Mouse (Mus musculus): ENCODE data around the gene Zfp30. TPM values are rescaled to one million over a fixed set of nuclear protein-coding genes. Genes with fewer than 3 reads are reported as not detected.

Zfp30 gene
- 1 to 10 TPM in 4 of 26 experiments, under 1 TPM in 11, not detected in 11; 0.25 to 3.8 (median 0.45) TPM for total RNA-seq (2018; cell fraction: chromatin; rRNA removed)
- total RNA-seq (2018; cell fraction: cytosol; rRNA removed) = 1 to 10 TPM in 4 of 26 experiments, under 1 TPM in 22; 0.05 to 1.5 (median 0.30) TPM
- 1 to 10 TPM in 2 of 26 experiments, under 1 TPM in 15, not detected in 9; 0.17 to 3.2 (median 0.42) TPM for total RNA-seq (2018; cell fraction: nucleus; rRNA removed)
- 0.57 to 1.1 TPM (median 0.83 TPM) in 3 replicates for polyA plus RNA-seq (2018)

GRCm38 (mm10) chr7:29783871-29784551 is at the start of gene Zfp30:
TSS of gene Zfp30 (plus strand) at chr7:29783998.
- 2% methylated on average over 44 of the region's 45 CpGs for WGBS (ENCODE audit: missing documents)
- H3K36me3 ChIP-seq (ENCODE audit: inconsistent target) = peaks cover 1% of the 10 kb centered on the region; the same call in 1 of the 2 replicates
- peak within 1 kb of the TSS; percentile 52 for H3K4me3 ChIP-seq (ENCODE audit: inconsistent target)
- H3K79me2 ChIP-seq (ENCODE audit: inconsistent target) = no peaks in the 10 kb centered on the region
- H3K27ac ChIP-seq = no peak within 1 kb of the TSS

- WGBS (ENCODE audit: missing documents) = 74% methylated on average over 2 of the region's 3 CpGs
- Histone ChIP-seq H3K79me2 (ENCODE audit: inconsistent target) (no peaks in the 10 kb centered on the region), H3K36me3 (ENCODE audit: inconsistent target) (no peaks in the 10 kb centered on the region), H3K4me3 (ENCODE audit: inconsistent target) (no peak overlapping the region), H3K27ac (no peak overlapping the region)
Observed at GRCm38 (mm10) chr7:29742258-29742657, 41.5 kb upstream of the Zfp30 start.

GRCm38 (mm10) chr7:29760476-29760875 is 23.3 kb upstream of the Zfp30 start:
- Histone ChIP-seq H3K27ac (no peak overlapping the region), H3K4me3 (ENCODE audit: inconsistent target) (no peak overlapping the region), H3K36me3 (ENCODE audit: inconsistent target) (no peaks in the 10 kb centered on the region), H3K79me2 (ENCODE audit: inconsistent target) (no peaks in the 10 kb centered on the region)
- 91% methylated on average over 5 of the region's 5 CpGs for WGBS (ENCODE audit: missing documents)

- no peak overlapping the region for H3K4me3 ChIP-seq (ENCODE audit: inconsistent target)
- 90% methylated on average over 7 of the region's 7 CpGs for WGBS (ENCODE audit: missing documents)
Observed at GRCm38 (mm10) chr7:29764702-29765101, 19.1 kb upstream of the Zfp30 start.

DNA sequence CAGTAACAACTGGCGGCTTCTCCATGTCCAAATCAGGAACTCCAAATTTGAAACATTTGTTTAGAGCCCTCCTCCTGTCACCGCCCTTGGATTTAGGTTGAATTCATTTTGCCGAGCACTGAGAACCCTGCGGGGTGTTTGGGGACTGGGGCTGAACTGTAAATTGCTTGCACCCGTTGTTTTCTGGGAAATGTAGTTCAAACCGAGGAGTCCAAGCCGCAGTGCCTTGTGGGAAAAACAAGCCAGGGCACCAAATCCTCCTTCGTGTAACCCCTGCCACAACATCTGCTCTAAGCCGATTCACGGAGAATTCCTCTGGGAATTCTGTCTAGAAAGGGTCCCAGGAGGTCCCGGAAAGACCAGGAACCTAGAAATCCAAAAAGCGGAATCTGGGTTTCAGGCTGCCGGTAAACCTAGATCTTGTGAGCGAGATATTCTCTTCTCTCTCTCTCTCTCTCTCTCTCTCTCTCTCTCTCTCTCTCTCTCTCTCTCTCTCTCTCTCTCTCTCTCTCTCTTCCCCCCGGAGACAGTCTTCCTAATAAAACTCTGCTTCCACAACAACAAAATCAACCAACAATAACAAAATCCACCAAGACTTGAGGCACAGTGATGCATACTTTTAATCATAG is 16.6 kb upstream of the Zfp30 start:
- Histone ChIP-seq H3K4me3 (ENCODE audit: inconsistent target) (peak overlapping the region; percentile 80), H3K79me2 (ENCODE audit: inconsistent target) (peaks cover 38% of the 10 kb centered on the region), H3K27ac (peak overlapping the region; percentile 90), H3K36me3 (ENCODE audit: inconsistent target) (peaks cover 12% of the 10 kb centered on the region; the same call in 1 of the 2 replicates)
- 0% methylated on average over 14 of the region's 15 CpGs for WGBS (ENCODE audit: missing documents)

More at GRCm38 (mm10) chr7:29764702-29765101, 19.1 kb upstream of the Zfp30 start:
- Histone ChIP-seq H3K27ac (no peak overlapping the region), H3K36me3 (ENCODE audit: inconsistent target) (no peaks in the 10 kb centered on the region), H3K79me2 (ENCODE audit: inconsistent target) (peaks cover 13% of the 10 kb centered on the region)

DNA sequence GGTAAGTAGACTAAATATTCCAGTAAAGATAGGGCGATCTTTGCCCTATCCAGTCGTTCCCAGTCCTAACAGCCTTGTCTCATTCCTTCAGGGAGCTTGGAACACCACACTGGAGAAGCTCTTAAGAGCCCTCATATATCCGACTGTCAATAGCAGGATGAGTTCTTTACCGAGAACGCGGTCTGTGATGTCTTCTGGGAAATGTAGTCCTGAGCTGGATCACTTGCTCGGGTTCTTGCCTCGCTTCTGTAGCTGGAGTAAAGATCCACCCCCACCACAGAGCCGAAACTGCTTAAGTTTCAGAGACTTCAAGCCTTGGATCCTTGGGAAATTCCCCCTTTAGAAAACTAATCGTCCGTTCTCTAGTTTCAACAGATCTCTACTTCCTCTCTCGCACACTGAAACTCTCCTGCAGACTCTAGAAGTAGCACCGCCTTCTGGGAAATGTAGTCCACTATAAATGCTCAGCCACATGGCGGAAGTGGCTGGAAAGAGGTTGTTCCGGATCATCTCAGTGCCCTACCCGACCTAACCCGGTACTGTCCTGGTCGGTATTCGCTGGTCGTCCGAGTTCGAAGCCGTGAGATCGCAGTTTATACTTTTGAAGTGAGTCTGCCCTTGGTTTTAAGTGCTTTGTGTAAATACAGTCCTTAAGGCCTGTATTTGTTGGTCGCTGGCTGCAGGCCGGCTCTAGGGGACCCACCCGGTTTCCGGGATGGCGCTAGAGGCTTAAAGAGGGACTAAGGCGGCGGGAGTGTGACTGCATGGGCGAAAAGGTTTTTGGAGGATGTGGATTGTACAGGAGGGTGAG is 15.5 kb upstream of the Zfp30 start, which contains the start of gene Zfp84:
Gene Zfp84 (plus strand): TSS at position 463 of the 811 bp plus-strand sequence.
- peaks cover 21% of the 10 kb centered on the region for H3K36me3 ChIP-seq (ENCODE audit: inconsistent target)
- H3K4me3 ChIP-seq (ENCODE audit: inconsistent target) = peak within 1 kb of the TSS; percentile 80
- H3K79me2 ChIP-seq (ENCODE audit: inconsistent target) = peaks cover 49% of the 10 kb centered on the region
- peak within 1 kb of the TSS; percentile 90 for H3K27ac ChIP-seq
- under 1% methylated on average over 32 of the region's 32 CpGs for WGBS (ENCODE audit: missing documents)

DNA sequence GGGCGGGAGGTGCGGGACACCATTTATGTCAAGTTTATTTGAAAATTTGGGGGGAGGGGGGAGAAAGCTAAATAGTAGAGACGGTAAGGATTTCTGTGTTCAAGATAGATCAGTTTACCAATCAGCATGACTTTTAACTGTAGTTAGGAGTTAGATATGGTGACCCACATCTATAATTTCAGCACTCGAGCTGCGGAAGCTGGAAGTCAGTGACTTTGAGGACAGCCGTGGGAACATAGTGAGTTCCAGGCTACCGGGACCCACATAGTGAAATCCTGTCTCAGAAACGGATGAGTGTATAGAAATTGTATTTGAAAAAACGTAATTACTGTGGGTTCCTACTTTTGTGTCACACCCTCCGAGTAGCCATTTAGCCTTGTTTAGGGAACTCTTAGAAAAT is 14.8 kb upstream of the Zfp30 start:
- WGBS (ENCODE audit: missing documents) = 4% methylated on average over 10 of the region's 10 CpGs
- Histone ChIP-seq H3K4me3 (ENCODE audit: inconsistent target) (peak overlapping the region; percentile 80), H3K36me3 (ENCODE audit: inconsistent target) (peaks cover 28% of the 10 kb centered on the region), H3K79me2 (ENCODE audit: inconsistent target) (peaks cover 56% of the 10 kb centered on the region), H3K27ac (peak overlapping the region; percentile 90)

- H3K4me3 ChIP-seq (ENCODE audit: inconsistent target) = no peak overlapping the region
- peaks cover 73% of the 10 kb centered on the region for H3K36me3 ChIP-seq (ENCODE audit: inconsistent target)
- WGBS (ENCODE audit: missing documents) = 92% methylated on average over 7 of the region's 7 CpGs
- peaks cover 63% of the 10 kb centered on the region for H3K79me2 ChIP-seq (ENCODE audit: inconsistent target)
- H3K27ac ChIP-seq = no peak overlapping the region
Observed at GRCm38 (mm10) chr7:29773503-29773902, 10.3 kb upstream of the Zfp30 start.

DNA sequence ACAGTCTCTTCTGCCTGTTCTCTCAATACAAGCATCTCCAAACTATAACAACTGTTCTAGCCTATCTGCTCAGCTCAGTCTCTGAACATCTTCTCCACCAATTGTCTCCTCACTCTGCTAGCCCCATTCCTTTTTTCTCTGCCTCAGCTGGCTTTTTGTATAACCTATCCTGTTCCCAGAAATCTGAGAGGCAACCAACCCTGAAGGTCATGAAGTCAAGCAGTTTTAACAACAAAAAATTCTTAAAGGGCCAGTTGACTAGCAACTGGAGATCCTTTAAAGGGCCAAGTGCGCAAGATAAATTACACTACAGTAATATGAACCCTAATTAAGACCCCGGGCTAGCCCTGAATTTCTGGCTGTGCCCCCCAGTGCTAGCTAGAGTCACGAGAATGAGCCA is 9.4 kb upstream of the Zfp30 start:
- peaks cover 80% of the 10 kb centered on the region for H3K36me3 ChIP-seq (ENCODE audit: inconsistent target)
- peaks cover 55% of the 10 kb centered on the region for H3K79me2 ChIP-seq (ENCODE audit: inconsistent target)
- WGBS (ENCODE audit: missing documents) = 97% methylated on average over 3 of the region's 3 CpGs
- no peak overlapping the region for H3K27ac ChIP-seq
- no peak overlapping the region for H3K4me3 ChIP-seq (ENCODE audit: inconsistent target)

- peaks cover 73% of the 10 kb centered on the region for H3K36me3 ChIP-seq (ENCODE audit: inconsistent target)
- no peak overlapping the region for H3K4me3 ChIP-seq (ENCODE audit: inconsistent target)
- H3K27ac ChIP-seq = no peak overlapping the region
- 96% methylated on average over 17 of the region's 19 CpGs for WGBS (ENCODE audit: missing documents)
- peaks cover 33% of the 10 kb centered on the region for H3K79me2 ChIP-seq (ENCODE audit: inconsistent target)
Observed at GRCm38 (mm10) chr7:29776568-29776967, 7.2 kb upstream of the Zfp30 start.

- Histone ChIP-seq H3K4me3 (ENCODE audit: inconsistent target) (no peak overlapping the region), H3K36me3 (ENCODE audit: inconsistent target) (peaks cover 65% of the 10 kb centered on the region), H3K27ac (no peak overlapping the region), H3K79me2 (ENCODE audit: inconsistent target) (peaks cover 25% of the 10 kb centered on the region)
- 96% methylated on average over 10 of the region's 10 CpGs for WGBS (ENCODE audit: missing documents)
Observed at GRCm38 (mm10) chr7:29777372-29777771, 6.4 kb upstream of the Zfp30 start.

GRCm38 (mm10) chr7:29785023-29785422 is 1.2 kb downstream of the Zfp30 start:
- Histone ChIP-seq H3K36me3 (ENCODE audit: inconsistent target) (no peaks in the 10 kb centered on the region), H3K79me2 (ENCODE audit: inconsistent target) (no peaks in the 10 kb centered on the region), H3K27ac (no peak overlapping the region), H3K4me3 (ENCODE audit: inconsistent target) (no peak overlapping the region)
- 73% methylated on average over 8 of the region's 8 CpGs for WGBS (ENCODE audit: missing documents)

DNA sequence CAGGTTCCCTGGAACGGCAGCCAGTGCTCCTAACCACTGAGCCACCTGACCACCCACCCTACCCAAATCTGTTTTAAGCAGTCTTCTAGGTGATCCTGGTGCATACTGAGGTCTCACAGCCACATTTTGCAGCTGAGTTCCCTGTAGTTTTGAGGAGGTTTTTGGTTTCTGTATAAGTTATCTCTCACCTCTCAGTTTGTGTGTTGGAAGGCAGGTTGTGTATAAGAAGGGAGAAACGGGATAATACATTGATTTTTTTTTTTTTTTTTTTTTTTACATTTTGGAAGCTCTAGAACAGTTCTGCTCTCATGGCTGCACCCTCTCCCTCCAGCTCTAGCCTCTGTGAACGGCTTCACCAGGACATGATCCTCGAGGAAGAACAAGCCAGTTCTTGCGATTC is 2.1 kb downstream of the Zfp30 start:
- H3K36me3 ChIP-seq (ENCODE audit: inconsistent target) = no peaks in the 10 kb centered on the region
- WGBS (ENCODE audit: missing documents) = 93% methylated on average over 5 of the region's 5 CpGs
- no peak overlapping the region for H3K27ac ChIP-seq
- no peaks in the 10 kb centered on the region for H3K79me2 ChIP-seq (ENCODE audit: inconsistent target)
- no peak overlapping the region for H3K4me3 ChIP-seq (ENCODE audit: inconsistent target)

DNA sequence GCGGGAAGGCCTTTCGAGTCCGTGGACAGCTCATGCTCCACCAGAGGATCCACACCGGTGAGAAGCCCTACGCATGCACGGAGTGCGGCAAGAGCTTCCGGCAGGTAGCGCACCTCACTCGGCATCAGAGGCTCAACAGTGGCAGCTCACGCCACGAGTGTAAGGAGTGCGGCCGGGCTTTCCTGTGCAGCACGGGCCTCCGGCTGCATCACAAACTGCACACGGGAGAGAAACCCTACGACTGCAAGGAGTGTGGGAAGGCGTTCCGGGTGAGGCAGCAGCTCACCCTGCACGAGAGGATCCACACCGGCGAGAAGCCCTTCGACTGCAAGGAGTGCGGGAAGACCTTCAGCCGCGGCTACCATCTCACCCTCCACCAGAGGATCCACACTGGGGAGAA is 9.1 kb downstream of the Zfp30 start:
- no peaks in the 10 kb centered on the region for H3K36me3 ChIP-seq (ENCODE audit: inconsistent target)

More for the DNA sequence above, 9.1 kb downstream of the Zfp30 start:
- Histone ChIP-seq H3K27ac (no peak overlapping the region), H3K79me2 (ENCODE audit: inconsistent target) (no peaks in the 10 kb centered on the region), H3K4me3 (ENCODE audit: inconsistent target) (no peak overlapping the region)
- 57% methylated on average over 24 of the region's 27 CpGs for WGBS (ENCODE audit: missing documents)

Data from macrophage (primary cell).